Mouse (Mus musculus): ENCODE measurements around the gene Htr1d. TPM values are rescaled to one million over a fixed set of nuclear protein-coding genes. Genes with fewer than 3 reads are reported as not detected.

Htr1d gene
- total and polyA plus RNA-seq, 3 experiments: not detected

- Histone ChIP-seq H3K27ac (ENCODE audit: control insufficient read depth, low read depth, low read length) (no peak overlapping the region), H3K27me3 (ENCODE audit: control insufficient read depth in 1 of 2, insufficient read depth in 2 of 2, low read length in 2 of 2) (no peaks in the 10 kb centered on the region), H3K4me1 (ENCODE audit: control insufficient read depth in 1 of 2, insufficient read depth in 2 of 2, low read length in 2 of 2) (no peaks in the 10 kb centered on the region), H3K9ac (ENCODE audit: control insufficient read depth, low read depth, low read length, poor library complexity, severe bottlenecking) (no peak overlapping the region), H3K4me3 (ENCODE audit: control insufficient read depth in 1 of 2, insufficient read depth in 1 of 2, low read depth in 2 of 2, low read length in 2 of 2) (no peak overlapping the region), H3K79me2 (ENCODE audit: control insufficient read depth, insufficient read depth, low read length, poor library complexity) (peaks cover 7% of the 10 kb centered on the region; the same call in 1 of the 2 replicates), H3K9me3 (replicated peaks; ENCODE audit: insufficient read depth, low read length) (no peaks in the 10 kb centered on the region), H3K36me3 (ENCODE audit: control insufficient read depth in 1 of 2, insufficient read depth in 2 of 2, low read length in 2 of 2) (peaks cover 0 to 4% of the 10 kb centered on the region in 2 experiments; a peak in 2 of 4 replicates)
- TF ChIP-seq CTCF (IDR thresholded peaks at IDR 0.05 in 2 of 3, conservative IDR thresholded peaks at IDR 0.05 in 1 of 3; ENCODE audit: control insufficient read depth in 1 of 3, insufficient read depth in 1 of 3, low read depth in 2 of 3, low read length in 3 of 3, poor library complexity in 1 of 3, severe bottlenecking in 1 of 3) (no peak), ZKSCAN1 (IDR thresholded peaks at IDR 0.05; ENCODE audit: low read depth, low read length) (peak; percentile 84)
- no peak for DNase-seq (ENCODE audit: low read depth, low spot score)
Measured at GRCm38 (mm10) chr4:136476692-136477091, 53.4 kb downstream of the Htr1d start.

- no peak for TF ChIP-seq ZC3H11A (IDR thresholded peaks at IDR 0.05; ENCODE audit: low read depth, low read length)
- no peak for TF ChIP-seq RAD21 (IDR thresholded peaks at IDR 0.05; ENCODE audit: low read depth, low read length)
- no peak for TF ChIP-seq UBTF (IDR thresholded peaks at IDR 0.05; ENCODE audit: borderline replicate concordance, insufficient read depth, low read depth, low read length)
- no peak for TF ChIP-seq CTCF (IDR thresholded peaks at IDR 0.05 in 2 of 3, conservative IDR thresholded peaks at IDR 0.05 in 1 of 3; ENCODE audit: control insufficient read depth in 1 of 3, insufficient read depth in 1 of 3, low read depth in 2 of 3, low read length in 3 of 3, poor library complexity in 1 of 3, severe bottlenecking in 1 of 3)
- TF ChIP-seq ZNF384 (IDR thresholded peaks at IDR 0.05; ENCODE audit: low read depth, low read length): no peak
- TF ChIP-seq GATA1 (IDR thresholded peaks at IDR 0.05; ENCODE audit: low read depth, low read length): no peak
- no peak for TF ChIP-seq GABPA (IDR thresholded peaks at IDR 0.05; ENCODE audit: low read depth, low read length)
- no peak for TF ChIP-seq POLR2AphosphoS5 (IDR thresholded peaks at IDR 0.05; ENCODE audit: borderline replicate concordance, low read depth, low read length)
- TF ChIP-seq NELFE (IDR thresholded peaks at IDR 0.05; ENCODE audit: low read depth, low read length): no peak
- no peak for TF ChIP-seq E2F4 (IDR thresholded peaks at IDR 0.05; ENCODE audit: borderline replicate concordance, low read depth, low read length)
- no peak for TF ChIP-seq RCOR1 (IDR thresholded peaks at IDR 0.05; ENCODE audit: low read depth, low read length)
- TF ChIP-seq MAZ (IDR thresholded peaks at IDR 0.05; ENCODE audit: low read depth, low read length): no peak
- no peak for TF ChIP-seq ETS1 (IDR thresholded peaks at IDR 0.05; ENCODE audit: low read depth, low read length)
- TF ChIP-seq MEF2A (IDR thresholded peaks at IDR 0.05; ENCODE audit: extremely low read depth, insufficient replicate concordance, low read depth, low read length, poor library complexity, severe bottlenecking): no peak
- TF ChIP-seq MAFK (IDR thresholded peaks at IDR 0.05; ENCODE audit: borderline replicate concordance, low read depth, low read length): no peak
- TF ChIP-seq TAL1 (IDR thresholded peaks at IDR 0.05; ENCODE audit: low read length): no peak
- no peak for TF ChIP-seq ZKSCAN1 (IDR thresholded peaks at IDR 0.05; ENCODE audit: low read depth, low read length)
- H3K79me2 ChIP-seq (ENCODE audit: control insufficient read depth, insufficient read depth, low read length, poor library complexity): no peaks in the 10 kb centered on the region
- H3K27ac ChIP-seq (ENCODE audit: control insufficient read depth, low read depth, low read length): no peak overlapping the region
Measured at GRCm38 (mm10) chr4:136486549-136486948, 63.2 kb downstream of the Htr1d start.

More at GRCm38 (mm10) chr4:136486549-136486948, 63.2 kb downstream of the Htr1d start:
- H3K36me3 ChIP-seq (ENCODE audit: control insufficient read depth in 1 of 2, insufficient read depth in 2 of 2, low read length in 2 of 2): no peaks in the 10 kb centered on the region
- no peaks in the 10 kb centered on the region for H3K27me3 ChIP-seq (ENCODE audit: control insufficient read depth in 1 of 2, insufficient read depth in 2 of 2, low read length in 2 of 2)
- H3K9ac ChIP-seq (ENCODE audit: control insufficient read depth, low read depth, low read length, poor library complexity, severe bottlenecking): no peak overlapping the region
- H3K4me1 ChIP-seq (ENCODE audit: control insufficient read depth in 1 of 2, insufficient read depth in 2 of 2, low read length in 2 of 2): peaks cover 0 to 3% of the 10 kb centered on the region in 2 experiments; a peak in 2 of 4 replicates
- H3K9me3 ChIP-seq (replicated peaks; ENCODE audit: insufficient read depth, low read length): no peaks in the 10 kb centered on the region
- H3K4me3 ChIP-seq (ENCODE audit: control insufficient read depth in 1 of 2, insufficient read depth in 1 of 2, low read depth in 2 of 2, low read length in 2 of 2): no peak overlapping the region
- DNase-seq (ENCODE audit: low read depth, low spot score): no peak

Other genes with a start within 250 kb of the Htr1d start
- gene Asap3, start 217.2 kb upstream of the Htr1d start, total RNA-seq (2012; rRNA removed): 0.03 and 0.04 TPM in 2 replicates
- gene Asap3, start 217.2 kb upstream of the Htr1d start, polyA plus RNA-seq (2012; ENCODE audit: insufficient read depth in 1 of 2, insufficient read length in 2 of 2, low read depth in 1 of 2, low replicate concordance in 2 of 2, missing spikeins in 1 of 2): under 1 TPM in 1 of 2 experiments, not detected in 1; 0.33 TPM
- gene Tcea3, start 175.8 kb upstream of the Htr1d start, total RNA-seq (2012; rRNA removed): not detected in 2 replicates
- not detected for gene Tcea3, start 175.8 kb upstream of the Htr1d start, polyA plus RNA-seq (2012; ENCODE audit: insufficient read depth in 1 of 2, insufficient read length in 2 of 2, low read depth in 1 of 2, low replicate concordance in 2 of 2, missing spikeins in 1 of 2)
- 6.2 and 6.6 TPM in 2 replicates for gene Zfp46, start 138.8 kb upstream of the Htr1d start, total RNA-seq (2012; rRNA removed)
- gene Zfp46, start 138.8 kb upstream of the Htr1d start, polyA plus RNA-seq (2012; ENCODE audit: insufficient read depth in 1 of 2, insufficient read length in 2 of 2, low read depth in 1 of 2, low replicate concordance in 2 of 2, missing spikeins in 1 of 2): 1 to 10 TPM in 1 of 2 experiments, not detected in 1; 5.9 TPM
- gene Hnrnpr, start 112.6 kb upstream of the Htr1d start, total RNA-seq (2012; rRNA removed): 90.0 and 97.2 TPM in 2 replicates
- gene Hnrnpr, start 112.6 kb upstream of the Htr1d start, polyA plus RNA-seq (2012; ENCODE audit: insufficient read depth in 1 of 2, insufficient read length in 2 of 2, low read depth in 1 of 2, low replicate concordance in 2 of 2, missing spikeins in 1 of 2): 100 to 1,000 TPM; 148 to 366 TPM
- gene 6030445D17Rik, start 38.7 kb downstream of the Htr1d start, total RNA-seq (2012; rRNA removed): 0.26 and 0.46 TPM in 2 replicates
- gene 6030445D17Rik, start 38.7 kb downstream of the Htr1d start, polyA plus RNA-seq (2012; ENCODE audit: insufficient read depth in 1 of 2, insufficient read length in 2 of 2, low read depth in 1 of 2, low replicate concordance in 2 of 2, missing spikeins in 1 of 2): under 1 TPM in 1 of 2 experiments, not detected in 1; 0.77 TPM
- 7.3 and 7.5 TPM in 2 replicates for gene Luzp1, start 46.2 kb downstream of the Htr1d start, total RNA-seq (2012; rRNA removed)
- 10 to 100 TPM in 1 of 2 experiments, not detected in 1; 13.4 TPM for gene Luzp1, start 46.2 kb downstream of the Htr1d start, polyA plus RNA-seq (2012; ENCODE audit: insufficient read depth in 1 of 2, insufficient read length in 2 of 2, low read depth in 1 of 2, low replicate concordance in 2 of 2, missing spikeins in 1 of 2)
- gene Kdm1a, start 179.2 kb downstream of the Htr1d start, total RNA-seq (2012; rRNA removed): 60.7 and 66.5 TPM in 2 replicates
- gene Kdm1a, start 179.2 kb downstream of the Htr1d start, polyA plus RNA-seq (2012; ENCODE audit: insufficient read depth in 1 of 2, insufficient read length in 2 of 2, low read depth in 1 of 2, low replicate concordance in 2 of 2, missing spikeins in 1 of 2): 10 to 100 TPM in 1 of 2 experiments, not detected in 1; 90.1 TPM
- not detected in 2 replicates for gene Tex46, start 186.9 kb downstream of the Htr1d start, total RNA-seq (2012; rRNA removed)
- gene Tex46, start 186.9 kb downstream of the Htr1d start, polyA plus RNA-seq (2012; ENCODE audit: insufficient read depth in 1 of 2, insufficient read length in 2 of 2, low read depth in 1 of 2, low replicate concordance in 2 of 2, missing spikeins in 1 of 2): not detected
- gene Lactbl1, start 199.1 kb downstream of the Htr1d start, total RNA-seq (2012; rRNA removed): not detected in 2 replicates
- gene Lactbl1, start 199.1 kb downstream of the Htr1d start, polyA plus RNA-seq (2012; ENCODE audit: insufficient read depth in 1 of 2, insufficient read length in 2 of 2, low read depth in 1 of 2, low replicate concordance in 2 of 2, missing spikeins in 1 of 2): not detected